Mouse (Mus musculus): ENCODE results near the gene Igfbp4.

DNA sequence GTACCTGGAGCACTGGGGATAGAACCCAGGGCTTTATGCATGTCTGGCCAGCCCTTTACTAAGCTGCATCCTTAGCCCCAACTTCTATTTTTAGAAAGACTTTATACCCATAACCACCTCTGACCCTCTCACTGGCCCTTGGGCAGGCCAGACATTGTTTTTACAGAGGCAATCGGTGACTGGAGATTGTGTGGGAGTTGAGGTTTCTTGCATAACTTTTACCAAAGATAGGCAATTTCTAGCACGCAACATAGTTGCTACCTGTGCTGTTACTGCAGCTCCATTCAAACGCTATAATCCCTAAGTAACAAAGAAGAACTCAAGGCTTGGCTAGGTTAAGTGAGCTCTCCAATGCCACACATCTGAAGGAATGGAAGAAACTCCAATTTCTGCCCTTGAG, 40.5 kb downstream of the Igfbp4 start:
- TF ChIP-seq CTCF (IDR thresholded peaks at IDR 0.05; ENCODE audit: low read depth, low read length) (no peak), POLR2A (IDR thresholded peaks at IDR 0.05; ENCODE audit: extremely low read depth, insufficient read depth, low read length) (no peak)
